Mouse (Mus musculus) ZHBTc4 (cell line): ENCODE results near the gene Hdac10.

Experiments
- DNase-seq: peaks from one replicate; pipeline ENCODE4 v3.0.0-alpha.2; 2011; ENCODE audit warnings: low read depth, low spot score

The Hdac10 gene

GRCm38 (mm10) chr15:89148496-89149270, 20.2 kb upstream of the Hdac10 start:
- DNase-seq: no peak

- no peak for DNase-seq
Observed at GRCm38 (mm10) chr15:89147895-89148294, 19.4 kb upstream of the Hdac10 start.

- DNase-seq: no peak
Observed at GRCm38 (mm10) chr15:89147456-89147855, 19.0 kb upstream of the Hdac10 start.

GRCm38 (mm10) chr15:89147024-89147423, 18.5 kb upstream of the Hdac10 start:
- DNase-seq: no peak

- peak; percentile 88 for DNase-seq
Observed at GRCm38 (mm10) chr15:89146537-89146936, 18.0 kb upstream of the Hdac10 start.

GRCm38 (mm10) chr15:89145813-89146350, 17.4 kb upstream of the Hdac10 start:
- DNase-seq: no peak

- DNase-seq: no peak
Observed at GRCm38 (mm10) chr15:89144965-89145364, 16.5 kb upstream of the Hdac10 start.

- DNase-seq: no peak
Observed at GRCm38 (mm10) chr15:89143134-89143533, 14.6 kb upstream of the Hdac10 start.

GRCm38 (mm10) chr15:89141905-89142304, 13.4 kb upstream of the Hdac10 start:
- no peak for DNase-seq

GRCm38 (mm10) chr15:89141443-89141842, 12.9 kb upstream of the Hdac10 start:
- DNase-seq: no peak

- DNase-seq: peak; percentile 76
Observed at GRCm38 (mm10) chr15:89140659-89141252, 12.3 kb upstream of the Hdac10 start, which contains the start of gene Mapk12. Mapk12 (minus strand) TSS chr15:89140703.

- peak; percentile 43 for DNase-seq
Observed at GRCm38 (mm10) chr15:89140048-89140658, 11.7 kb upstream of the Hdac10 start.

- no peak for DNase-seq
Observed at GRCm38 (mm10) chr15:89138531-89138930, 10.0 kb upstream of the Hdac10 start.

GRCm38 (mm10) chr15:89138046-89138405, 9.5 kb upstream of the Hdac10 start:
- DNase-seq: no peak

- DNase-seq: no peak
Observed at GRCm38 (mm10) chr15:89137378-89138045, 9.0 kb upstream of the Hdac10 start.

GRCm38 (mm10) chr15:89136461-89137155, 8.1 kb upstream of the Hdac10 start:
- no peak for DNase-seq

- DNase-seq: no peak
Observed at GRCm38 (mm10) chr15:89131316-89131715, 2.8 kb upstream of the Hdac10 start.

- no peak for DNase-seq
Observed at GRCm38 (mm10) chr15:89130245-89130644, 1.7 kb upstream of the Hdac10 start.

GRCm38 (mm10) chr15:89127364-89127940, 1.0 kb downstream of the Hdac10 start:
- DNase-seq: no peak

- no peak for DNase-seq
Observed at GRCm38 (mm10) chr15:89126622-89127021, 1.9 kb downstream of the Hdac10 start.

- DNase-seq: no peak
Observed at GRCm38 (mm10) chr15:89125351-89125750, 3.1 kb downstream of the Hdac10 start.
